Mouse (Mus musculus) neural tube, embryonic 14.5 days (tissue): ENCODE measurements around the gene Zfp365. TPM values are rescaled to one million over a fixed set of nuclear protein-coding genes. Genes with fewer than 3 reads are reported as not detected.
A peak's percentile ranks its signal among the peaks of the same experiment; 100 is the strongest.

ENCODE experiments used
- ATAC-seq: fragments of 200-750 bp; cut with Nextera tagmentation; 2 replicates; pipeline ENCODE4 v1.8.0; 2017; ENCODE audit warnings: low read depth, mild to moderate bottlenecking, moderate TSS enrichment, moderate library complexity
- H3K27ac ChIP-seq: fragments of 300-500 bp; sonication (generic); 2 replicates; pipeline ENCODE4 v1.5.1; 2014; ENCODE audit warnings: low read depth, mild to moderate bottlenecking, control low read depth, low read length, moderate library complexity, mixed read lengths
- H3K27me3 ChIP-seq: fragments of 300-500 bp; sonication (generic); 2 replicates; pipeline ENCODE4 v1.6.1; 2014; ENCODE audit warnings: low read length; ENCODE audit not compliant: control insufficient read depth, insufficient read depth
- H3K36me3 ChIP-seq: fragments of 300-500 bp; sonication (generic); 2 replicates; pipeline ENCODE4 v1.6.1; 2014; ENCODE audit warnings: low read length, mixed read lengths; ENCODE audit not compliant: control insufficient read depth, insufficient read depth
- H3K4me1 ChIP-seq: fragments of 300-500 bp; sonication (generic); 2 replicates; pipeline ENCODE4 v1.6.1; 2014; ENCODE audit warnings: low read length; ENCODE audit not compliant: control insufficient read depth, insufficient read depth
- H3K4me2 ChIP-seq: fragments of 300-500 bp; sonication (generic); 2 replicates; pipeline ENCODE4 v1.6.1; 2014; ENCODE audit warnings: mild to moderate bottlenecking, low read depth, low read length, control low read depth
- H3K4me3 ChIP-seq: fragments of 300-500 bp; sonication (generic); 2 replicates; pipeline ENCODE4 v1.5.1; 2014; ENCODE audit warnings: low read depth, low read length, control low read depth, mixed read lengths
- H3K9ac ChIP-seq: fragments of 300-500 bp; sonication (generic); replicated peaks from 2 replicates; pipeline ENCODE4 v1.6.1; 2014; ENCODE audit warnings: low read depth, mild to moderate bottlenecking, control low read depth, low read length, mixed read lengths
- H3K9me3 ChIP-seq: fragments of 300-500 bp; sonication (generic); 2 replicates; pipeline ENCODE4 v1.6.1; 2016; ENCODE audit warnings: low read length; ENCODE audit not compliant: control insufficient read depth
- WGBS: fragments of 180-500 bp; shearing (Covaris S2); extraction: QIAGEN DNeasy Blood & Tissue Kit; methylation state at CpG from one replicate; pipeline ENCODE4 v1.1.7; 2014; 5-methylcytosine and 5-hydroxymethylcytosine counted together
- polyA plus RNA-seq: library from polyadenylated mRNA; unstranded; fragments of >200 nt; fragmentation: Nextera tagmentation; extraction: Ambion mirVana; gene quantifications from 2 replicates; pipeline ENCODE4 v1.2.1, GENCODE M21; 2014

Gene Zfp365
- polyA plus RNA-seq, 1 experiment from 2014 or later: 4.4 TPM

- 22% methylated on average over 32 of the region's 33 CpGs for WGBS
Measured at GRCm38 (mm10) chr10:67911447-67912336, 770 bp downstream of the Zfp365 start.

GRCm38 (mm10) chr10:67907931-67908330 is 4.5 kb downstream of the Zfp365 start:
- no peak for ATAC-seq
- no peaks in the 10 kb centered on the region for H3K4me1 ChIP-seq
- peaks cover 2% of the 10 kb centered on the region; the same call in 1 of the 2 replicates for H3K27me3 ChIP-seq
- H3K27ac ChIP-seq: no peak overlapping the region
- no peaks in the 10 kb centered on the region for H3K36me3 ChIP-seq
- no peak overlapping the region for H3K9ac ChIP-seq
- H3K4me2 ChIP-seq: no peak overlapping the region
- 91% methylated on average over 4 of the region's 4 CpGs for WGBS
- no peaks in the 10 kb centered on the region for H3K9me3 ChIP-seq
- no peak overlapping the region for H3K4me3 ChIP-seq

More at GRCm38 (mm10) chr10:67911447-67912336, 770 bp downstream of the Zfp365 start:
- H3K36me3 ChIP-seq: no peaks in the 10 kb centered on the region
- ATAC-seq: peak; percentile 62; the same call in 1 of the 2 replicates
- no peak overlapping the region for H3K27ac ChIP-seq
- H3K4me2 ChIP-seq: peak overlapping the region; percentile 88
- peak overlapping the region; percentile 65 for H3K9ac ChIP-seq
- H3K4me1 ChIP-seq: no peaks in the 10 kb centered on the region
- no peaks in the 10 kb centered on the region for H3K9me3 ChIP-seq
- peak overlapping the region; percentile 66 for H3K4me3 ChIP-seq
- H3K27me3 ChIP-seq: peaks cover 2% of the 10 kb centered on the region; the same call in 1 of the 2 replicates

- Histone ChIP-seq H3K9me3 (no peaks in the 10 kb centered on the region), H3K36me3 (no peaks in the 10 kb centered on the region), H3K4me2 (no peak overlapping the region), H3K9ac (no peak overlapping the region), H3K4me1 (no peaks in the 10 kb centered on the region), H3K4me3 (no peak overlapping the region), H3K27ac (no peak overlapping the region), H3K27me3 (peaks cover 2% of the 10 kb centered on the region; the same call in 1 of the 2 replicates)
- 95% methylated on average over 2 of the region's 2 CpGs for WGBS
- no peak for ATAC-seq
Measured at GRCm38 (mm10) chr10:67906926-67907325, 5.5 kb downstream of the Zfp365 start.

- Histone ChIP-seq H3K36me3 (no peaks in the 10 kb centered on the region), H3K4me1 (no peaks in the 10 kb centered on the region), H3K9ac (no peak overlapping the region), H3K9me3 (no peaks in the 10 kb centered on the region), H3K4me3 (no peak overlapping the region), H3K4me2 (no peak overlapping the region), H3K27ac (no peak overlapping the region), H3K27me3 (no peaks in the 10 kb centered on the region)
- WGBS: 86% methylated on average over 4 of the region's 4 CpGs
- no peak for ATAC-seq
Measured at GRCm38 (mm10) chr10:67906063-67906462, 6.4 kb downstream of the Zfp365 start.

- no peak for ATAC-seq
- 92% methylated on average over 7 of the region's 7 CpGs for WGBS
- Histone ChIP-seq H3K4me2 (no peak overlapping the region), H3K27ac (no peak overlapping the region), H3K27me3 (no peaks in the 10 kb centered on the region), H3K9me3 (no peaks in the 10 kb centered on the region), H3K4me1 (no peaks in the 10 kb centered on the region), H3K36me3 (no peaks in the 10 kb centered on the region), H3K4me3 (no peak overlapping the region), H3K9ac (no peak overlapping the region)
Measured at GRCm38 (mm10) chr10:67903387-67903786, 9.1 kb downstream of the Zfp365 start.

- Histone ChIP-seq H3K9me3 (no peaks in the 10 kb centered on the region), H3K4me3 (no peak overlapping the region), H3K4me1 (no peaks in the 10 kb centered on the region), H3K27ac (no peak overlapping the region), H3K27me3 (no peaks in the 10 kb centered on the region), H3K9ac (no peak overlapping the region), H3K4me2 (no peak overlapping the region), H3K36me3 (no peaks in the 10 kb centered on the region)
- 64% methylated on average over 5 of the region's 5 CpGs for WGBS
- no peak for ATAC-seq
Measured at GRCm38 (mm10) chr10:67901179-67901578, 11.3 kb downstream of the Zfp365 start.

GRCm38 (mm10) chr10:67898949-67899675 is 13.3 kb downstream of the Zfp365 start:
- Histone ChIP-seq H3K9ac (no peak overlapping the region), H3K4me2 (no peak overlapping the region), H3K27me3 (no peaks in the 10 kb centered on the region), H3K36me3 (no peaks in the 10 kb centered on the region), H3K9me3 (no peaks in the 10 kb centered on the region), H3K27ac (no peak overlapping the region), H3K4me3 (no peak overlapping the region), H3K4me1 (no peaks in the 10 kb centered on the region)
- no peak for ATAC-seq
- 68% methylated on average over 4 of the region's 4 CpGs for WGBS

GRCm38 (mm10) chr10:67898355-67898935 is 14.0 kb downstream of the Zfp365 start:
- Histone ChIP-seq H3K27me3 (no peaks in the 10 kb centered on the region), H3K9me3 (no peaks in the 10 kb centered on the region), H3K27ac (no peak overlapping the region), H3K9ac (no peak overlapping the region), H3K36me3 (no peaks in the 10 kb centered on the region), H3K4me2 (no peak overlapping the region), H3K4me1 (no peaks in the 10 kb centered on the region), H3K4me3 (no peak overlapping the region)
- 88% methylated on average over 9 of the region's 9 CpGs for WGBS
- no peak for ATAC-seq
